Mouse (Mus musculus) lung, adult 18-20 months (tissue): ENCODE measurements around the gene Npff.

Experiments used
- DNase-seq, 2 experiments: peaks; one replicate each; pipeline ENCODE4 v3.0.0; 2022; ENCODE audit warnings: mixed read lengths in 2 of 2

Gene Npff

DNA sequence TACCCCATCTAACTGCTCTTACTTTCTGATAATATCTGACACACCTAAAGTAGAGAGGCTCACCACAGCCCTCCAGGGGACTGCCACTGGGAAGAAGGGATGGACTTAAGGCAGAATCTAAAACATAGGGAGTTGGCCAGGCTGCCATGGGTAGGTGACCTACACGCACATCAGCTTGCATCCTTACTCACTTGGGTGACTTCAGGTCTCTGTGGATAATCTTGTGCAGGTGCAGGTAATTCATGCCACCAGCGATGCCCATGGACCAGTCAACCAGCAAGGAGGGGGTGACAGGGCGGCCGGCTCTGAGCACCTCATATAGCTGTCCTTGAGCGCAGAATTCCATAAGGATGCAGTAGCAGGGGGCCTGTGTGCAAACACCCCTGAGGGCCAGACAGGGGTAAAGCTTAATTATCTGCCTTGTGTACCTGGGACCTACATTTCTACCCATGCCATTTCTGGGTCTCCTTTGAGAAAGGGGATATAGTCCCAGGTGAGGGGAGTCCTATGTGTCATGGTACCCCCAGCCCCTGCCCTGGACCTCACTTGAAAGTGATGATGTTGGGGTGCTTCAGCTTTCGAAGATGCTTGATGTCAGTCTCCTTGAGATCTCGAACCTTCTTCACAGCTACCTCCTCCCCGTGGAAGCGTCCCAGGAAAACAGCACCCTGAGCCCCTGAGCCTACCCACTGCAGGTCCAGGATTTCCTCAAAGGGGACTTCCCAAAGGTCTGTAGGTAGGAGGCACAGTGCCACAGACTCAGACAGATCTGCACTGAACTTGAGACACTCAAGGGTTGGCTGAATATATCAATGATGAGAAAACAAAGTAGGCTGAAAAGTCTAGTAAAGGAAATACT is 20.6 kb downstream of the Npff start:
- DNase-seq, result no peak

DNA sequence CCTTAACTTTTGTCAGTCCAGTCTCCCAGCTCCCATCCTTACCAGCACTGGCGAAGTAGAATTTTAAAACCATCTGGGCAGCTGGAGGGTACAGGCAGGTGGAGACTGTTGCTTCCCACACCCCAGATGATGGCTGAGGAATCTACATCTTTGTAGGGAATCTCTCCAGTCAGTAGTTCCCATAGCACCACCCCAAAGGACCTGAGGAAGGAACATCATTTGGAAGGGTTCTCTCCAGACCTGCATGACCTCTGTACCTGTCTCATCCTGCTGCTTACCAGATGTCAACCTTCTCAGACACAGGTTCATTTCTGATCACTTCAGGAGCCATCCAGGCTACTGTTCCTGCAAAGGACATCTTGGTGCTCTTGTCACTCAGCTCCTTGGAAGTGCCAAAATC is 21.3 kb downstream of the Npff start, which contains the start of gene Gm10337:
Gene Gm10337, plus strand, starts transcription at position 276 of the 400 bp plus-strand sequence.
- no peak for DNase-seq

DNA sequence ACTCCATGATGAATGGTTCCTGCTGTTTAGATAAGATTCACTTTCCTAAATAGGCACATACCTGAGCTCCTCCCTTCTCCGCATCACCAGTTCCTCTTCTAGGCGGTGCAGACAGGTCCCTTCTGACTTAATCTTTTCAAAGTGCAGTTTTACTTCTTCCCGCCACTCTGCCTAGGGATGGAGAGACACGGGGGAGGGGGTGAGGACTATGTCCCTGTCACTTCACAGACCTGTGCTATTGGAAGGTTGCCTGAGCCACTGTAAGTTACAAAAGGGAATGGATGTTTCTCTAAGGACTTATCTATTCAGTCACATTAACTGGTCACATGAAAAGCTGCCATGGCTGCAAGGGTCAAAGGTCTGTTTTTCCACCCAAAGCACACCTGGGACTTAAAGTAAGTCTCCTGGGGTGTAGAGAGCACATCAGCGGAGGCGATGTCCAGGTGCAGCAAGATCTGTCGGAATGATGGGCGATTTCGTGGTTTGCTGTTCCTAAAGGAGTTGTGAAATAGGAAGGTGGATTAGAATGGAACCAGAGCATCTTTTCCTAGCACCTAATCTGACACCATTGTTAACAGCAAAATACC is 22.4 kb downstream of the Npff start:
- no peak for DNase-seq

GRCm38 (mm10) chr15:102501084-102501814 is 23.5 kb downstream of the Npff start:
- no peak for DNase-seq

DNA sequence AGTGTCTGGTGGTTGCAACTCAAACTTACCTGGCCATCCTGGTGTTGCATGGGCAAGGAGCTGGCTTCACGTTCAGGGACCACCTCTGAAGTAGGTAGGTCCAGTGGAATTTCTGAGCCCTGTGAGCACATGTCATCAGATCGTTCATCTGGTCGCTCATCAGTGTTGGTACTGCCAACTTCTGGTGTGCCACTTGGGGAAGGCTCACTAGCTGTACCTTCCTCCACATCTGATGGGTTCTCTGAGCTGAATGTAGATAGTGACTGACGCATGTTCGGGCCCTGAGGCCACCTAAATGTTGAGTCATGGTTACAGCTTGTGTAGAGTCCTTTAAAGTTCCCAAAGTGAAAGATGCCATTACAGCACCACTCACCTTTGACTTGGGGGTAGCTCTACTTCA is 24.3 kb downstream of the Npff start:
- no peak for DNase-seq

DNA sequence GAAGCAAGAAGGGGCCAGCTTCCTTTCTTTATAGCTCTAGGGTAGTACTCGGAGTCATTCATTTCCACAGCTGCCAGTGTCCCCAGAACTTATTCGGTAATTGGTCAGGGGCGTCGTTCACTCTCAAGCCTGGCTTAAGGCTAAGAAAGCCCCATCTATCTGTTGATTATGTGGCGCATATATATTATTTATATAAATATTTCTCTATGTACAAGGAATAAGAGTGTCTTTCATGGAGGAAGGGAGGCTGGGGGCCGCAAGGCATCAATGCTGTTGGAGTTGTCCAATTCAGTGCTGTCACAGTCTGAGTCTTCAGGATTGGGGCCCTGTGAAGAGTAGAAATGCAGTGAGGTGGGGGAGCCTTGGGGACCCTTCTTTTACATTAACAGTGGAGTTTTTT is 24.9 kb downstream of the Npff start:
- DNase-seq, result no peak

GRCm38 (mm10) chr15:102499370-102499769 is 25.4 kb downstream of the Npff start:
- no peak for DNase-seq

- DNase-seq, result no peak
Observed at GRCm38 (mm10) chr15:102498322-102498721, 26.4 kb downstream of the Npff start.

- no peak for DNase-seq
Observed at GRCm38 (mm10) chr15:102487664-102488063, 37.1 kb downstream of the Npff start.

DNA sequence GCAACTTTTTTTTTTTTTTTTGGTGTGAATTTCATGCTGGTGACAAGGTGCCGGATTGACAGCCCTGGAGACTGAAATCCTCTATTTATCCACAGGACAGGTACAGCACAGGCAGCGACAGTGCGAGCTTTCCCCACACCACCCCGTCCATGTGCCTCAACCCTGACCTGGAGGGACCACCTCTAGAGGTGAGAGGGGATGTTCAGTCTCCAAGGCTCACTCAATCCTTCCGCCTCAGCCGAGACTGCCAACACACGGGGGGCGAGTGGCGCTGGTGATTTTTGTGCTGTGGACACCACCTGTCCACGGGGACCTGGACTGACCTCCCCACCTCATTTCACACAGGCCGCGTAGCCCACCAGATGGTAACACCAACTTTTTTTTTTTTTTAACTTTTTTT is 38.9 kb downstream of the Npff start:
- no peak for DNase-seq

- DNase-seq, result no peak
Observed at GRCm38 (mm10) chr15:102483136-102483535, 41.6 kb downstream of the Npff start.

DNA sequence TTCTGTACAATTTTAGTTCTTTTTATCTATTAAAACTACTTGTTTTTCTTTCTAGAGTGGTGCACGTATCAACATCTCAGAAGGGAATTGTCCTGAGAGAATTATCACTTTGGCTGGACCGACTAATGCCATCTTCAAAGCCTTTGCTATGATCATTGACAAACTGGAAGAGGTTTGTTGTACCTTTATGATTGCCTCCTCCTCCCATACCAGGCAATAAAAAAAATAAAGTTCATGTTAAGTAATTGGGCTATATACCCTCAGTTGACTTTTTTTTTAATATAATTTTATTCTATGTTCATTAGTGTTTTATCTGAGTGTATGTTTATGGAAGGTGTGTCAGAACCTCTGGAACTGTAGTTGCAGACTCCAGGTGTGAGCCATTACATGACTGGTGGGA is 50.2 kb downstream of the Npff start:
- no peak for DNase-seq
